Mouse (Mus musculus): ENCODE results near the gene Tpm1.

- TF ChIP-seq CTCF (IDR thresholded peaks at IDR 0.05; ENCODE audit: low read depth, low read length) = no peak
- no peak for TF ChIP-seq POLR2A (IDR thresholded peaks at IDR 0.05; ENCODE audit: borderline replicate concordance, low read depth, low read length)
Observed at GRCm38 (mm10) chr9:66975239-66975645, 74.0 kb downstream of the Tpm1 start, which contains the start of gene Lactb.

All from bone marrow macrophage, adult 2 months (primary cell).